Mouse (Mus musculus) liver, adult 2 months (tissue): Measurements from ENCODE around the gene Lyar. TPM values are rescaled to one million over a fixed set of nuclear protein-coding genes. Genes with fewer than 3 reads are reported as not detected.

ENCODE experiments used
- DNase-seq: peaks from one replicate; pipeline ENCODE4 v3.0.0-alpha.2; 2011; ENCODE audit warnings: low read depth, low spot score; ENCODE audit errors: extremely low read depth
- H3K27ac ChIP-seq: fragments of 200-500 bp; replicated peaks from 2 replicates; pipeline ENCODE4 v1.5.1; 2012; ENCODE audit warnings: low read depth, mild to moderate bottlenecking, control low read depth, inconsistent platforms, low read length; ENCODE audit not compliant: insufficient read depth
- H3K27me3 ChIP-seq: fragments of 200-500 bp; 2 replicates; pipeline ENCODE4 v1.6.1; 2012; ENCODE audit warnings: mild to moderate bottlenecking, moderate library complexity, low read length, inconsistent platforms; ENCODE audit not compliant: control insufficient read depth, insufficient read depth
- H3K36me3 ChIP-seq: fragments of 200-500 bp; 2 replicates; pipeline ENCODE4 v1.6.1; 2012; ENCODE audit warnings: low read length, inconsistent platforms; ENCODE audit not compliant: control insufficient read depth, insufficient read depth
- H3K4me1 ChIP-seq: fragments of 200-500 bp; 2 replicates; pipeline ENCODE4 v1.6.1; 2011; ENCODE audit warnings: low read length; ENCODE audit not compliant: control insufficient read depth, insufficient read depth
- H3K4me3 ChIP-seq: fragments of 200-500 bp; 2 replicates; pipeline ENCODE4 v1.5.1; 2011; ENCODE audit warnings: low read depth, mild to moderate bottlenecking, control low read depth, low read length, moderate library complexity; ENCODE audit not compliant: insufficient read depth
- H3K79me2 ChIP-seq: fragments of 200-500 bp; 2 replicates; pipeline ENCODE4 v1.6.1; 2012; ENCODE audit warnings: inconsistent platforms, mild to moderate bottlenecking, low read length, moderate library complexity; ENCODE audit not compliant: control insufficient read depth, insufficient read depth
- H3K9ac ChIP-seq: fragments of 200-500 bp; 2 replicates; pipeline ENCODE4 v1.6.1; 2012; ENCODE audit warnings: low read depth, mild to moderate bottlenecking, control low read depth, inconsistent platforms, low read length
- CTCF ChIP-seq: fragments of 200-500 bp; IDR thresholded peaks from 2 replicates; pipeline ENCODE4 v1.5.1; 2011; ENCODE audit warnings: low read depth, low read length, control low read depth
- POLR2A ChIP-seq: fragments of 200-500 bp; IDR thresholded peaks from 2 replicates; pipeline ENCODE4 v1.6.1; 2011; ENCODE audit warnings: low read length, control low read depth; ENCODE audit not compliant: insufficient read depth; ENCODE audit errors: extremely low read depth
- WGBS: fragments of 180-500 bp; shearing (Covaris S2); methylation state at CpG from one replicate; pipeline ENCODE4 v1.1.7; 2018; 5-methylcytosine and 5-hydroxymethylcytosine counted together
- polyA plus RNA-seq: library from polyadenylated mRNA; depleted of rRNA; stranded (reverse); fragments of >200 nt; gene quantifications from 2 replicates; pipeline ENCODE4 v1.2.3, GENCODE M21; 2012
- total RNA-seq: library from RNA; depleted of rRNA; stranded (reverse); fragments of >200 nt; gene quantifications from 2 replicates; pipeline ENCODE4 v1.2.3, GENCODE M21; 2014

Gene Lyar
- total and polyA plus RNA-seq, 2 experiments = 2.6 to 9.2 TPM

DNA sequence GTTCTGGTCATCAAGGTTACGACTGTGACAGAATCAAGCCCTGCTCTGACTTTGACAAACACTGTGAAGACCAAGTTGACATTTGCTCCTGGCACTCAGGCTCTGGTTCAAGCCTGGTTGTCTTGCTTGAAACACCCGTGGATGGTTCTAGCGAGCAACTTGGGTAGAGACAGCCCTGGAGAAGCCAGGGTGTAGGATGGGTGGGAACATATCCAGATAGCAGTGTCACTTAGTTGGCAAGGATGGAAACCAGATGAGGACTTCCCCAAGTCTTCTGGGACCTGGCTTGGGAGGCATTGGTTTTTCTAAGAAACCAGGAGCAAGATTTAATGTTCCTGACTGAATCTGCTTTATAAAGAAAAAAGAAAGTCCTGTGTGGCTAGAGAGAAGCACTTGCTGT, 50.7 kb downstream of the Lyar start:
- H3K36me3 ChIP-seq = peaks cover 23% of the 10 kb centered on the region; the same call in 1 of the 2 replicates
- no peak overlapping the region for H3K4me3 ChIP-seq
- no peaks in the 10 kb centered on the region for H3K79me2 ChIP-seq
- TF ChIP-seq CTCF = no peak
- TF ChIP-seq POLR2A = no peak
- WGBS = 92% methylated on average over 3 of the region's 3 CpGs
- no peak overlapping the region for H3K27ac ChIP-seq
- no peaks in the 10 kb centered on the region for H3K4me1 ChIP-seq
- no peak overlapping the region for H3K9ac ChIP-seq
- peaks cover 3% of the 10 kb centered on the region; the same call in 1 of the 2 replicates for H3K27me3 ChIP-seq
- no peak for DNase-seq

DNA sequence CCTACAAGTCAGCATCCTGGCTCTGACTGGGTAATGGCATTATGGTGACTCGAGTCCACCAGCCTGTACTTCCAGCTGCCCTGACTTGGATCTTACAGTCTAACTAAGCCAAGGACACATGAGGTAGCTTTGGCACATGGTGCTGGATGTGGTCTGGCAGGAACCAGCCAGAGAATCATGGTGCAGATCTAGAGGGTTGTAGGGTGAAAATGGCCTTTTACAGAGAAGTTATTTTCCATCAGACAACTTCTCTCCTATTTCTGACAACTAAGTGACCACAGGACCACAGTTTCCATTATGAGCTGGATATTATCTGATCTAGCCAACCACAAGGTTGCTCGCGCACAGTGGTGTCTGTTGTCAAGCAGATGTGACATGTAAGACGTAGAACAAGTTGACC, 53.6 kb downstream of the Lyar start:
- Histone ChIP-seq H3K79me2 (no peaks in the 10 kb centered on the region), H3K9ac (no peak overlapping the region), H3K27ac (no peak overlapping the region), H3K4me3 (no peak overlapping the region), H3K27me3 (peaks cover 17% of the 10 kb centered on the region), H3K4me1 (no peaks in the 10 kb centered on the region), H3K36me3 (peaks cover 16% of the 10 kb centered on the region; the same call in 1 of the 2 replicates)
- DNase-seq = no peak
- TF ChIP-seq POLR2A (no peak), CTCF (no peak)
- 96% methylated on average over 4 of the region's 4 CpGs for WGBS

DNA sequence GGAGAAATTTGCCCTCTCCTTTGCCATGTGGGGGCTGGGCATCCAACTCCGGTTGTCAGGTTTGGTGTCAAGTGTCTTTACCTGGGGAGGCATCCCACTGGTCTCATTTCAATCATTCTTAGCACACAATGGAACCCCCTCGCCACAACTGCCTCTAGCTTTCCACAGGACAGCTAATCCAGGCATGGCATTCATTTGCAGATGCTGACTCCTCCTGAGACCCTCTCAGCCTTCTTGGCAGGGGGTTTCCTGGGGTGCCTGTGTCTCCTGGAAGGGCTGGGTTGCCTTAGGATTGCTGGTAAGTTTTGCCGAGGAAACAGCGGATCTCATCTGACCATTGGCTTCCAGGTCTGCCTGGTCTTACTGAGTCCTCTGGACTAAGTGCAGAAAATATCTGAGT, 55.5 kb downstream of the Lyar start, which contains the start of gene Otop1:
Gene Otop1, plus strand, starts transcription at position 202 of the 400 bp plus-strand sequence.
- Histone ChIP-seq H3K4me1 (no peaks in the 10 kb centered on the region), H3K79me2 (no peaks in the 10 kb centered on the region), H3K36me3 (peaks cover 4% of the 10 kb centered on the region; the same call in 1 of the 2 replicates), H3K27me3 (peaks cover 17% of the 10 kb centered on the region), H3K4me3 (no peak within 1 kb of the TSS), H3K27ac (no peak within 1 kb of the TSS), H3K9ac (no peak within 1 kb of the TSS)
- DNase-seq = no peak
- TF ChIP-seq CTCF = no peak
- no peak for TF ChIP-seq POLR2A
- WGBS = 18% methylated on average over 4 of the region's 4 CpGs

DNA sequence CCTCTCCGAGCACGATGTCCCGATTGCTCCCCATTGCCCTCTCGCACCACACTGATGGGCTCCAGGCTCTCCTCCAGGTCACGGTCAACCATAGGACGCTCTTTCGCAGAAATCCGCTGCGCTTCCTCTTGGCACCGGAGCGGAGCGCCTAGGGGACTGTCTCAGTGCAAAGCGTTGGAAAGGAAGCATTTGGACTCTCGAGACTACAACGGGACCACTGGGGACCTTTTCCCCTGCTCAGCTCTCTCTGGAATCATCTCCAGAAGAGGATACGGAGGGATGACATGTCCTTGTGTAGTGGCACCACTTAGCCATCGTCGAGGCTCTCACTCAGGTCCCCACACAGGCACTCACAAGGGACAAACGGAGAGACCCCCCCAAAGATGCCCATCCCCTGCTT, 56.2 kb downstream of the Lyar start:
- Histone ChIP-seq H3K9ac (no peak overlapping the region), H3K27me3 (peaks cover 17% of the 10 kb centered on the region), H3K79me2 (no peaks in the 10 kb centered on the region), H3K27ac (no peak overlapping the region), H3K36me3 (no peaks in the 10 kb centered on the region; the same call in 1 of the 2 replicates), H3K4me3 (no peak overlapping the region), H3K4me1 (no peaks in the 10 kb centered on the region)
- no peak for DNase-seq
- TF ChIP-seq POLR2A = no peak
- no peak for TF ChIP-seq CTCF
- 4% methylated on average over 19 of the region's 19 CpGs for WGBS

DNA sequence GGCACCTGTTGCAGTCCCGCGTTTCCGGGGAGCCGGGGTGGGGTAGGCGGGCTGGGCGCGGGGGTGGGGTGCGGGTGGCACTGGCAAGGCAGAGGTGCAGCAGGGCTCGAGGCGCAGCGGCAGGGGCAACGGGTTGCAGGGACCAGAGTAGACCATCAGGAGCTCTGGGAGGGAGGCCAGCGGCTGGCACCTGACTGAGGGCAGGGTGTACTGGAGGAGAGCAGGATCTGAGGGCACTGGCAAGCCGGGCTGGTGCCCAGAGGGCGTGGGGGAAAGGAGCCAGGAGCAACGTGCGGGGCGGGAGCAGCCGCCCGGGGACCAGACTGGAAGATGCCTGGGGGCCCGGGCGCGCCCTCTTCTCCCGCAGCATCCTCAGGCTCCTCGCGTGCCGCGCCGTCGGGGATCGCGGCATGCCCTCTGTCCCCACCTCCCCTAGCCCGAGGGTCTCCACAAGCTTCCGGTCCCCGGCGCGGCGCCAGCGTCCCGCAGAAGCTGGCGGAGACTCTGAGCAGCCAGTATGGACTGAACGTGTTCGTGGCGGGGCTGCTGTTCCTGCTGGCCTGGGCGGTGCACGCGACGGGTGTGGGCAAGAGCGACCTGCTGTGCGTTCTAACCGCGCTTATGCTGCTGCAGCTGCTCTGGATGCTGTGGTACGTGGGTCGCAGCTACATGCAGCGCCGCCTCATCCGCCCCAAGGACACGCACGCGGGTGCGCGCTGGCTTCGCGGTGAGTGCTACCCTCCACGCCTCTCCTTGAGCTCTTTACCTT, 57.0 kb downstream of the Lyar start:
- DNase-seq = no peak
- H3K4me3 ChIP-seq = no peak overlapping the region
- peaks cover 17% of the 10 kb centered on the region for H3K27me3 ChIP-seq
- TF ChIP-seq POLR2A (no peak), CTCF (no peak)
- no peak overlapping the region for H3K9ac ChIP-seq
- no peaks in the 10 kb centered on the region for H3K4me1 ChIP-seq
- WGBS = 5% methylated on average over 65 of the region's 65 CpGs
- H3K27ac ChIP-seq = no peak overlapping the region
- H3K36me3 ChIP-seq = no peaks in the 10 kb centered on the region
- no peaks in the 10 kb centered on the region for H3K79me2 ChIP-seq

DNA sequence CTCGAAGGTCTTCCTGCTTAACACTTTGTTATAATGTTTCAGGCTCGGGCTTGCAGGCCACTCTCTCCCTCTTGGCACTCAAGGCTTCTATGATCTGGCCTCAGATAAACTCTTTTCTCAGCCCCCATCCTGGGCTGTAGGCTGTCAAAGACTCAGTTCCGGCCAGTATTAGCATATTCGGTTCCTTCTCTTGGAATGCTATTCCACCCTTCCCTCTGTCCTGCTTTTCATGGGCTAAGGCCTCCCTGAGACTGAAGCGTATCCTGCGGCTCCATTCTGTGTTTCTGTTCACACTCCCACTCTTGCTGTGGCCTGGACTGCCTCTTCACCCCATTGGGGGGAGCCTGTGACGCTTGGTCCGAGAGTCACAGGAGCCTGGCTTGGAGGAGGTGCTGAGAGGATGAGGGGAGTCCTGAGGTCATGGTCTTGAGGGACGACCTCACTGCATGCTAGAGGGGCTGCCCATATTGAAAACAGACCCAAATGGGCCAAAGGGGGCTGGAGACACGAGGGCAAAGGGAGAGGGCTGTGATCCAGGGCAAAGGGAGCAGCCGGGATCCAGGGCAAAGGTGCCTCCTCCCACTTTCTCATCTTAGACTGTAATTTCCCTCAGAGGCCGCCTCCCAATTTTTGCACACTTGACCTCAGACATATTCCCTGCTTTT, 57.8 kb downstream of the Lyar start:
- H3K9ac ChIP-seq = no peak overlapping the region
- no peak for DNase-seq
- no peaks in the 10 kb centered on the region for H3K79me2 ChIP-seq
- H3K27ac ChIP-seq = no peak overlapping the region
- no peak overlapping the region for H3K4me3 ChIP-seq
- 20% methylated on average over 12 of the region's 12 CpGs for WGBS
- TF ChIP-seq CTCF = no peak
- TF ChIP-seq POLR2A = no peak
- H3K36me3 ChIP-seq = no peaks in the 10 kb centered on the region
- no peaks in the 10 kb centered on the region for H3K4me1 ChIP-seq
- H3K27me3 ChIP-seq = peaks cover 17% of the 10 kb centered on the region
